Mouse (Mus musculus) forebrain, postnatal 0 days (tissue): ENCODE results near the gene Itgam. TPM values are rescaled to one million over a fixed set of nuclear protein-coding genes. Genes with fewer than 3 reads are reported as not detected.
"Not testable (repeated sequence)": the region's sequence is repeated elsewhere in the genome, so short reads cannot be mapped to it uniquely, and the experiment has no call there.

Source experiments
- ATAC-seq: fragments of 200-750 bp; cut with Nextera tagmentation; 2 replicates; pipeline ENCODE4 v1.8.0; 2017; ENCODE audit warnings: mild to moderate bottlenecking, moderate library complexity
- DNase-seq: peaks from one replicate; pipeline ENCODE4 v3.0.0-alpha.2; 2015
- H3K27ac ChIP-seq: fragments of 300-500 bp; sonication (generic); 2 replicates; pipeline ENCODE4 v1.5.1; 2014; ENCODE audit warnings: low read depth, mild to moderate bottlenecking, antibody characterized with exemption, low read length, moderate library complexity, mixed read lengths
- H3K27me3 ChIP-seq: fragments of 300-500 bp; sonication (generic); 2 replicates; pipeline ENCODE4 v1.6.1; 2014; ENCODE audit warnings: mild to moderate bottlenecking, low read length, mixed read lengths; ENCODE audit not compliant: insufficient read depth
- H3K36me3 ChIP-seq: fragments of 300-500 bp; sonication (generic); 2 replicates; pipeline ENCODE4 v1.6.1; 2014; ENCODE audit warnings: mild to moderate bottlenecking, moderate library complexity; ENCODE audit not compliant: insufficient read depth
- H3K4me1 ChIP-seq: fragments of 300-500 bp; sonication (generic); 2 replicates; pipeline ENCODE4 v1.6.1; 2014; ENCODE audit warnings: antibody characterized with exemption; ENCODE audit not compliant: insufficient read depth
- H3K4me2 ChIP-seq: fragments of 300-500 bp; sonication (generic); 2 replicates; pipeline ENCODE4 v1.6.1; 2014; ENCODE audit warnings: low read depth, mild to moderate bottlenecking, moderate library complexity
- H3K4me3 ChIP-seq: fragments of 300-500 bp; sonication (generic); 2 replicates; pipeline ENCODE4 v1.5.1; 2014; ENCODE audit warnings: low read depth, low read length, mixed read lengths
- H3K9ac ChIP-seq: fragments of 300-500 bp; sonication (generic); 2 replicates; pipeline ENCODE4 v1.6.1; 2014; ENCODE audit warnings: mild to moderate bottlenecking
- H3K9me3 ChIP-seq: fragments of 300-500 bp; sonication (generic); 2 replicates; pipeline ENCODE4 v1.6.1; 2016; ENCODE audit warnings: low read length
- CTCF ChIP-seq: sonication (generic); IDR thresholded peaks from 2 replicates; pipeline ENCODE4 v1.5.1; 2016; ENCODE audit warnings: antibody characterized with exemption, control low read depth, low read depth
- WGBS: fragments of 180-500 bp; shearing (Covaris S2); extraction: QIAGEN DNeasy Blood & Tissue Kit; methylation state at CpG from one replicate; pipeline ENCODE4 v1.1.7; 2014; 5-methylcytosine and 5-hydroxymethylcytosine counted together
- polyA plus RNA-seq: library from polyadenylated mRNA; unstranded; fragments of >200 nt; fragmentation: Nextera tagmentation; extraction: Ambion mirVana; gene quantifications from 2 replicates; pipeline ENCODE4 v1.2.1, GENCODE M21; 2015
- total RNA-seq: library from RNA; depleted of rRNA; stranded (reverse); fragments of >200 nt; gene quantifications from 2 replicates; pipeline ENCODE4 v1.2.3, GENCODE M21; 2014

The Itgam gene
- total and polyA plus RNA-seq, 2 experiments from 2014 or later = 0.92 to 1.4 TPM

DNA sequence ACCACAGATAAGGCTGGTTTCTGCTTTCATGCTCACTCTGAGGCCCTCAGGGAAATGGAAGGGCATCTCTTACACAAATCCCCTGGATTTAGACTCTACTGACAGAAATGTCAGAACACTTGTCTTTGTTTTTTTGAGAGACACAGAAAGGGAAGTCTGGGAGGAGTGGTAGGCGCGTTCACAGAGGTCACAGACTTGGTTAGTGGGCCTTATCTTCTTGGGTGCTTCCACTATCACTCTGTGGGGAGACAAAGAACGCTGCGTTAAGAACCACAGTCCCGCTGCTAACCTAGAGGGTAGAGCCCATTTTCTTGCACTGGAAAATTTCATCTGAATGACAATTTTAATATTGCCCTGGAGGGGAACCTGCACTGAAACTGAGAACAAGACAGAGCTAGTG is 69.7 kb downstream of the Itgam start:
- no peak overlapping the region for H3K4me2 ChIP-seq
- DNase-seq = no peak
- H3K9ac ChIP-seq = no peak overlapping the region
- no peaks in the 10 kb centered on the region for H3K36me3 ChIP-seq
- H3K9me3 ChIP-seq = no peaks in the 10 kb centered on the region
- H3K27ac ChIP-seq = no peak overlapping the region
- H3K4me3 ChIP-seq = no peak overlapping the region
- no peaks in the 10 kb centered on the region for H3K27me3 ChIP-seq
- ATAC-seq = no peak
- WGBS = 91% methylated on average over 5 of the region's 5 CpGs
- no peaks in the 10 kb centered on the region for H3K4me1 ChIP-seq
- TF ChIP-seq CTCF = no peak

DNA sequence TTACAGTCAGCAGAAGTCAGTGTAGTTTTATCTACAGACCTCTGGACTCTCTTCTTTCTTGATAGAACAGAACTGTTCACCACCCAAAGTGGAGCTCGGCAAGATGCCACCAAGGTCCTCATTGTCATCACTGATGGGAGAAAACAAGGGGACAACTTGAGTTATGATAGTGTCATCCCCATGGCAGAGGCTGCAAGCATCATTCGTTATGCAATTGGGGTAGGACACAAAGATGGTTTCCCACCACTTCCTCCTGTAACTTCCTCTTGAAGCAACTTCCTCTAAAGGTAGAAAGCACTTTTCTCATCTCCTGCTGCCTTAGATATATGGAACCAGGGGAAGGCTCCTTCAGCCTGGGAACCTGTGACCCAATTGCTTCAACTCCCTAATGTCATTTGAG is 71.2 kb downstream of the Itgam start:
- Histone ChIP-seq H3K36me3 (no peaks in the 10 kb centered on the region), H3K4me1 (no peaks in the 10 kb centered on the region), H3K4me3 (no peak overlapping the region), H3K9me3 (no peaks in the 10 kb centered on the region), H3K27ac (no peak overlapping the region), H3K27me3 (no peaks in the 10 kb centered on the region), H3K4me2 (no peak overlapping the region), H3K9ac (no peak overlapping the region)
- ATAC-seq (no peak), DNase-seq (no peak)
- 95% methylated on average over 2 of the region's 2 CpGs for WGBS
- no peak for TF ChIP-seq CTCF

DNA sequence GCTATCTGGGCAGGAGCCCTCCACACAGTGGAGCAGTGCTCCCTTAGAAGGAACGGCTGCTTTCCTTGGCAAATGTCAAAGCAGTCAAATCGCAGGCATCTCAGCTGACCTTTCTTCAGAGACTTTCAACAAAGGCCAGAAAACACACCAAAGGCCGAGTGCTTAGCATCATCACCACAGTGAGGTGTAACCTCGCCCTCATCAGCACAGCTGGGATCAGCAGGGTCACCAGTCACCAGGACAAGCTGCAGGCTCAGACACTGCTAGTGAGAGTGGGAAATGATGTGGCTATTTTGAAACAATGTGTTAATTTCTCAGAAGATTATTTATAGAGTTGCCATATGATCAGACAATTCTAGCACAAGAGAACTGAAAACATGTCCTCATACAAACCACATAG is 74.5 kb downstream of the Itgam start:
- ATAC-seq = no peak
- WGBS = 55% methylated on average over 4 of the region's 4 CpGs

DNA sequence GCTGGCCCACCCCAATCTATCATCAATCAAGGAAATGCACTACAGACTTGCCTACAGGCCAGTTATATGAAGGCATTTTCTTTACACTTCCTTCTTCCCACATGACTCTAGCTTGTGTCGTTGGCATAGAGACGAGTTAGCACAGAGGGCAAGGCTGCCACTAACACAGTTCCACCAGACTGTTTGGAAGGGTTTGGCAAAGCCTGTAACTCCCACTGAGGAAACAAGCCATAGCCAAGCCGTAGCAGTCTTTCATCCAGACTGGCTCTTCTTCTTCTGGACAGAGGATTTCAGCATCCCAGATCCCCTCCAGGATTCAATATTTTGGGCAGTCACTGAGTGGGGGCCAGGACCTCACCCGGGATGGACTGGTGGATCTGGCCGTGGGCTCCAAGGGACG is 77.2 kb downstream of the Itgam start:
- Histone ChIP-seq H3K36me3 (no peaks in the 10 kb centered on the region), H3K4me1 (no peaks in the 10 kb centered on the region), H3K27ac (no peak overlapping the region), H3K9ac (no peak overlapping the region), H3K9me3 (no peaks in the 10 kb centered on the region), H3K4me3 (no peak overlapping the region), H3K4me2 (no peak overlapping the region), H3K27me3 (no peaks in the 10 kb centered on the region)
- no peak for TF ChIP-seq CTCF
- peak; percentile 3 for DNase-seq
- 92% methylated on average over 6 of the region's 6 CpGs for WGBS
- ATAC-seq = no peak

More for the DNA sequence above, 74.5 kb downstream of the Itgam start:
- TF ChIP-seq CTCF = no peak
- Histone ChIP-seq H3K4me1 (no peaks in the 10 kb centered on the region), H3K27ac (no peak overlapping the region), H3K4me2 (no peak overlapping the region), H3K36me3 (no peaks in the 10 kb centered on the region), H3K4me3 (no peak overlapping the region), H3K9me3 (no peaks in the 10 kb centered on the region), H3K9ac (no peak overlapping the region), H3K27me3 (no peaks in the 10 kb centered on the region)
- DNase-seq = no peak

DNA sequence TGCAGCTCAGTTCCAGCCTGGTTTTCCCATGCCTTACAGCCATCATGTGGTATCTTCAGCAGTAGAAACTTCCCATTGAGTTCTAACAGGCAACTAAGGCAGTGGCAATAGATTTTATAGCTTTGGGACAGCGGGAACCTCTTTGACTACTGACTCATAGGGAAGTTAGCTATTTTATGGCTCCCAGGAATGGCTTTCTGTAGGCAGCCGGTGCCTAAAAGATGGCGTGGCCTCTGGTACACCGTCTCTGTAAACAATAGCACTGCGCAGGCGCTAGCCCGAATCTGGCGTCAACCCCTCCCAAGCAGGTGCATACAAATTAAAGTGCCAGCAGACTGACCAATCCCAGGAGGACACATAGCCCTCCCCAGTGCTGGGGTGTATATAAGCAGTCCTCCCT is 88.5 kb downstream of the Itgam start:
- no peak for ATAC-seq

DNA sequence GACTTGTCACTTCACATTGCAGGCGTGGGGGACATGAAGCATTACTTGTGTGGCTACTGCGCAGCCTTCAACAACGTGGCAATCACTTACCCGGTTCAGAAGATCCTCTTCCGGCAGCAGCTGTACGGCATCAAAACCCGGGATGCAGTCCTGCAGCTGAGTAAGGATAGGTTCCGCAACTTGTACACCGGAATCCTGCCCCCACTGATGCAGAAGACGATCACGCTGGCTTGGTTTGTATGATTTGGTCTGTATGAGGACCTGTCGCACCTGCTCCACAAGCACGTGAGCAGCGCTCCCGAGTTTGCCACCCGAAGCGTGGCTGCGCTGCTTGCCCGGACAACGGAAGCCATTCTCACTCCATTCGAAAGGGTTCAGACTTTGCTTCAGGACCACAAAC is 91.6 kb downstream of the Itgam start, which contains the start of gene Itgad:
Gene Itgad (plus strand): TSS at position 301 of the 400 bp plus-strand sequence.
- Histone ChIP-seq H3K36me3 (no peaks in the 10 kb centered on the region), H3K9ac (no peak within 1 kb of the TSS), H3K9me3 (no peaks in the 10 kb centered on the region), H3K27ac (no peak within 1 kb of the TSS), H3K27me3 (no peaks in the 10 kb centered on the region), H3K4me2 (no peak within 1 kb of the TSS), H3K4me3 (no peak within 1 kb of the TSS), H3K4me1 (no peaks in the 10 kb centered on the region)
- no peak for ATAC-seq
- no peak for DNase-seq
- WGBS = 93% methylated on average over 21 of the region's 21 CpGs
- TF ChIP-seq CTCF = no peak

More for the DNA sequence above, 88.5 kb downstream of the Itgam start:
- H3K4me3 ChIP-seq = no peak overlapping the region
- no peak for DNase-seq
- H3K9me3 ChIP-seq = no peaks in the 10 kb centered on the region
- H3K4me1 ChIP-seq = no peaks in the 10 kb centered on the region
- H3K27me3 ChIP-seq = no peaks in the 10 kb centered on the region
- no peak for TF ChIP-seq CTCF
- H3K9ac ChIP-seq = no peak overlapping the region
- H3K4me2 ChIP-seq = no peak overlapping the region
- no peaks in the 10 kb centered on the region for H3K36me3 ChIP-seq
- no peak overlapping the region for H3K27ac ChIP-seq
- WGBS = 89% methylated on average over 8 of the region's 8 CpGs

DNA sequence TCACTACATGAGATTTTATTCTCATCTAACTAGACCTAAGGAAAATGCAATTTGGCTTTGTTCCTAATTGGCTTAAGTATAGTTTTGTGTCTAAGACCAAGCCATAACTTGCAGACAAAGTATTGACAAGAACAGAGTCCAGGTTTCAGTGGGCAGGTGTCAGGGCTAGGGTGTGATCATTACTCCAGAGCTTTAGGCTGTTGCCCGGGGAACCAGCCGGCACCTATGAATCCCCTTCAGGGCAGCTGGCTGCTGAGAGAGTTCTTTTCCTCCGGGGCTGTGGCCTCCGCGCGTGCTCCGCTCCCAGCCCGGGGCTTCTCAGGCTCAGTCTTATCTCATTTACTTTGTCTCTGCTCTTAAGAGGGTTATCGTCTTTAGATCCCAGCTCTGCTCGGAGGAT is 92.5 kb downstream of the Itgam start:
- no peak for TF ChIP-seq CTCF
- 47% methylated on average over 10 of the region's 10 CpGs for WGBS
- no peak overlapping the region for H3K4me3 ChIP-seq
- H3K9me3 ChIP-seq = no peaks in the 10 kb centered on the region
- no peak overlapping the region for H3K9ac ChIP-seq
- ATAC-seq = no peak
- no peak overlapping the region for H3K27ac ChIP-seq
- no peaks in the 10 kb centered on the region for H3K4me1 ChIP-seq
- DNase-seq = no peak
- no peak overlapping the region for H3K4me2 ChIP-seq
- no peaks in the 10 kb centered on the region for H3K36me3 ChIP-seq
- H3K27me3 ChIP-seq = no peaks in the 10 kb centered on the region

DNA sequence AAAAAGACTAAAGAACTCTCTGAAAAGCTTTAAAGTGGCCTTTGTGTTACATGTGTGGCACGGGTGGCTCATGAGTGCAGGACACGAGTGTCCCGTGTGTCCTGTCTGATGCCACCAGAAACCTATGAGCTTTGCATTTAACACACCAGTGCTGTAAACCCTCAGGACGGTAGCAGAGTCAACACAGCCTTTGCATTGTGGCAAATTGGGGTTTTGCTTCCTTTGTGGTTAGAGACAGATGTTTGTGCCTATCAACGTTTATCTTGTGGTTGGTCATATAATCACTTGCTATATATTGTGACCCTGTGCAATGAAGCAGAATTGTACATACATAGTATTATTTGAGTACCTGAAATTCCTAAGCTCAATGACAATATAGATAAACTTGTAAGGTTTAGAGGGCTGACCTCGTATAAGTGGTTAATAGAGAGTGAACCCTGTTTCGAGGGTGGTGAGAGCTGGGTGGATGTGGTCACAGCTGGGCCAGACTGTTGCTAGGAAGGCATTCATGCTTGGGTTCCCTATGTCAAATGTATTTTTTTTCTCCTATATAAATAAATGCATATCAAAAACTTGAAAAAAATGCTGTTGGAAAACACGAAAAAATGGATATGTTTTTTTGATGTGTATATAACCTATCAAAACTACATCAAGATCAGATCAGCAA is 96.4 kb downstream of the Itgam start:
- not testable (repeated sequence) for H3K4me3 ChIP-seq, DNase-seq, H3K36me3 ChIP-seq, H3K4me1 ChIP-seq, ATAC-seq, H3K4me2 ChIP-seq, H3K27ac ChIP-seq, H3K9me3 ChIP-seq, H3K9ac ChIP-seq, H3K27me3 ChIP-seq
- 79% methylated on average over 7 of the region's 8 CpGs for WGBS
